Mouse (Mus musculus) MEL (cell line): Measurements from ENCODE around the gene Apol7e. TPM values are rescaled to one million over a fixed set of nuclear protein-coding genes. Genes with fewer than 3 reads are reported as not detected.

Experiments
- DNase-seq: peaks from one replicate; pipeline ENCODE4 v3.0.0; 2011; ENCODE audit warnings: low read depth, low spot score
- H3K27ac ChIP-seq: 2 replicates; pipeline ENCODE4 v1.5.1; 2012; ENCODE audit warnings: low read depth, mild to moderate bottlenecking, control low read depth, low read length, moderate library complexity; ENCODE audit not compliant: control insufficient read depth
- H3K27me3 ChIP-seq, 2 experiments: fragments of 150-350 bp in 1 of 2; sonication (generic) in 1 of 2; 2 replicates each; pipeline ENCODE4 v1.6.1; 2012; ENCODE audit warnings: low read length in 2 of 2, mild to moderate bottlenecking in 2 of 2, improper control_type of control experiment in 1 of 2, moderate library complexity in 1 of 2; ENCODE audit not compliant: insufficient read depth in 2 of 2, control insufficient read depth in 1 of 2
- H3K36me3 ChIP-seq, 2 experiments: 2 replicates each; pipeline ENCODE4 v1.6.1; 2012 to 2014; ENCODE audit warnings: low read length in 2 of 2, improper control_type of control experiment in 1 of 2, inconsistent platforms in 1 of 2, mild to moderate bottlenecking in 1 of 2; ENCODE audit not compliant: insufficient read depth in 2 of 2, control insufficient read depth in 1 of 2
- H3K4me1 ChIP-seq, 2 experiments: fragments of 150-350 bp in 1 of 2; sonication (generic) in 1 of 2; 2 replicates each; pipeline ENCODE4 v1.6.1; 2012; ENCODE audit warnings: low read length in 2 of 2, improper control_type of control experiment in 1 of 2, mild to moderate bottlenecking in 1 of 2; ENCODE audit not compliant: insufficient read depth in 2 of 2, control insufficient read depth in 1 of 2
- H3K4me3 ChIP-seq, 2 experiments: fragments of 150-350 bp in 1 of 2; sonication (generic) in 1 of 2; 2 replicates each; pipeline ENCODE4 v1.5.1; 2012; ENCODE audit warnings: low read depth in 2 of 2, low read length in 2 of 2, mild to moderate bottlenecking in 2 of 2, moderate library complexity in 2 of 2, control low read depth in 1 of 2, improper control_type of control experiment in 1 of 2; ENCODE audit not compliant: control insufficient read depth in 1 of 2, insufficient read depth in 1 of 2
- H3K79me2 ChIP-seq: 2 replicates; pipeline ENCODE4 v1.6.1; 2012; ENCODE audit warnings: mild to moderate bottlenecking, low read length, moderate library complexity; ENCODE audit not compliant: control insufficient read depth, poor library complexity, insufficient read depth
- H3K9ac ChIP-seq: 2 replicates; pipeline ENCODE4 v1.6.1; 2012; ENCODE audit warnings: low read depth, mild to moderate bottlenecking, control low read depth, low read length, moderate library complexity; ENCODE audit not compliant: control insufficient read depth, poor library complexity, severe bottlenecking
- H3K9me3 ChIP-seq: fragments of 150-350 bp; sonication (generic); replicated peaks from 2 replicates; pipeline ENCODE4 v1.6.1; 2012; ENCODE audit warnings: mild to moderate bottlenecking, low read length, improper control_type of control experiment, moderate library complexity; ENCODE audit not compliant: insufficient read depth
- BHLHE40 ChIP-seq: IDR thresholded peaks from 2 replicates; pipeline ENCODE4 v1.6.1; 2012; ENCODE audit warnings: low read depth, mild to moderate bottlenecking, inconsistent platforms, low read length, improper control_type of control experiment, borderline replicate concordance
- CHD1 ChIP-seq: IDR thresholded peaks from 2 replicates; pipeline ENCODE4 v1.6.1; 2012; ENCODE audit warnings: low read depth, mild to moderate bottlenecking, inconsistent platforms, low read length, improper control_type of control experiment
- CTCF ChIP-seq, 3 experiments: IDR thresholded peaks in 2 of 3; conservative IDR thresholded peaks in 1 of 3; 2 replicates each; pipeline ENCODE4 v1.5.1; 2011 to 2012; ENCODE audit warnings: low read length in 3 of 3, low read depth in 2 of 3, mild to moderate bottlenecking in 2 of 3, improper control_type of control experiment in 1 of 3, inconsistent platforms in 1 of 3, mixed read lengths in 1 of 3, moderate library complexity in 1 of 3; ENCODE audit not compliant: control insufficient read depth in 1 of 3, insufficient read depth in 1 of 3, poor library complexity in 1 of 3, severe bottlenecking in 1 of 3
- EP300 ChIP-seq, 2 experiments: IDR thresholded peaks; 2 replicates each; pipeline ENCODE4 v1.6.1; 2011; ENCODE audit warnings: improper control_type of control experiment in 2 of 2, low read length in 2 of 2, low read depth in 1 of 2, mild to moderate bottlenecking in 1 of 2
- GABPA ChIP-seq: IDR thresholded peaks from 2 replicates; pipeline ENCODE4 v1.6.1; 2012; ENCODE audit warnings: low read depth, mild to moderate bottlenecking, inconsistent platforms, low read length, improper control_type of control experiment, moderate library complexity
- JUND ChIP-seq: IDR thresholded peaks from 2 replicates; pipeline ENCODE4 v1.6.1; 2011; ENCODE audit warnings: low read depth, mild to moderate bottlenecking, improper control_type of control experiment, low read length
- MAFK ChIP-seq: IDR thresholded peaks from 2 replicates; pipeline ENCODE4 v1.6.1; 2011; ENCODE audit warnings: low read depth, mild to moderate bottlenecking, low read length, improper control_type of control experiment, borderline replicate concordance
- MAZ ChIP-seq: IDR thresholded peaks from 2 replicates; pipeline ENCODE4 v1.6.1; 2012; ENCODE audit warnings: low read depth, mild to moderate bottlenecking, inconsistent platforms, low read length, improper control_type of control experiment
- MXI1 ChIP-seq: IDR thresholded peaks from 2 replicates; pipeline ENCODE4 v1.6.1; 2011; ENCODE audit warnings: mild to moderate bottlenecking, low read depth, low read length, improper control_type of control experiment
- MYC ChIP-seq: IDR thresholded peaks from 2 replicates; pipeline ENCODE4 v1.6.1; 2011; ENCODE audit warnings: low read depth, mild to moderate bottlenecking, low read length, improper control_type of control experiment, moderate library complexity
- NELFE ChIP-seq: IDR thresholded peaks from 2 replicates; pipeline ENCODE4 v1.6.1; 2011; ENCODE audit warnings: low read depth, low read length, improper control_type of control experiment
- NRF1 ChIP-seq: IDR thresholded peaks from 2 replicates; pipeline ENCODE4 v1.6.1; 2014; ENCODE audit warnings: low read depth, mild to moderate bottlenecking, inconsistent platforms, low read length, improper control_type of control experiment, moderate library complexity; ENCODE audit not compliant: poor library complexity, insufficient read depth, severe bottlenecking
- POLR2A ChIP-seq, 2 experiments: IDR thresholded peaks; 2 replicates each; pipeline ENCODE4 v1.6.1; 2011 to 2012; ENCODE audit warnings: low read length in 2 of 2, mild to moderate bottlenecking in 2 of 2, control low read depth in 1 of 2, improper control_type of control experiment in 1 of 2, low read depth in 1 of 2, moderate library complexity in 1 of 2; ENCODE audit not compliant: control insufficient read depth in 1 of 2, insufficient read depth in 1 of 2, poor library complexity in 1 of 2
- POLR2AphosphoS2 ChIP-seq: IDR thresholded peaks from 2 replicates; pipeline ENCODE4 v1.6.1; 2011; ENCODE audit warnings: low read length, improper control_type of control experiment
- POLR2AphosphoS5 ChIP-seq: IDR thresholded peaks from 2 replicates; pipeline ENCODE4 v1.6.1; 2012; ENCODE audit warnings: low read depth, borderline replicate concordance, mild to moderate bottlenecking, inconsistent platforms, low read length, moderate library complexity, mixed read lengths
- SMC3 ChIP-seq: IDR thresholded peaks from 2 replicates; pipeline ENCODE4 v1.6.1; 2011; ENCODE audit warnings: low read depth, low read length, improper control_type of control experiment
- TBP ChIP-seq: IDR thresholded peaks from 2 replicates; pipeline ENCODE4 v1.8.0; 2011; ENCODE audit warnings: low read depth, low read length, improper control_type of control experiment
- TCF12 ChIP-seq: IDR thresholded peaks from 2 replicates; pipeline ENCODE4 v1.6.1; 2014; ENCODE audit warnings: low read depth, mild to moderate bottlenecking, inconsistent platforms, low read length, improper control_type of control experiment, moderate library complexity
- UBTF ChIP-seq: IDR thresholded peaks from 2 replicates; pipeline ENCODE4 v1.6.1; 2012; ENCODE audit warnings: low read depth, mild to moderate bottlenecking, inconsistent platforms, low read length, improper control_type of control experiment, moderate library complexity, borderline replicate concordance; ENCODE audit not compliant: insufficient read depth
- USF1 ChIP-seq: IDR thresholded peaks from 2 replicates; pipeline ENCODE4 v1.6.1; 2014; ENCODE audit warnings: low read depth, mild to moderate bottlenecking, inconsistent platforms, low read length, improper control_type of control experiment, moderate library complexity
- USF2 ChIP-seq, 2 experiments: IDR thresholded peaks; 2 replicates each; pipeline ENCODE4 v1.6.1; 2011 to 2012; ENCODE audit warnings: improper control_type of control experiment in 2 of 2, low read length in 2 of 2, borderline replicate concordance in 1 of 2, inconsistent platforms in 1 of 2, low read depth in 1 of 2, mild to moderate bottlenecking in 1 of 2; ENCODE audit not compliant: insufficient read depth in 1 of 2
- ZC3H11A ChIP-seq: IDR thresholded peaks from 2 replicates; pipeline ENCODE4 v1.6.1; 2012; ENCODE audit warnings: low read depth, mild to moderate bottlenecking, inconsistent platforms, low read length, improper control_type of control experiment
- ZKSCAN1 ChIP-seq: IDR thresholded peaks from 2 replicates; pipeline ENCODE4 v1.6.1; 2012; ENCODE audit warnings: low read depth, mild to moderate bottlenecking, inconsistent platforms, low read length, improper control_type of control experiment, moderate library complexity
- ZMIZ1 ChIP-seq: IDR thresholded peaks from 2 replicates; pipeline ENCODE4 v1.6.1; 2012; ENCODE audit warnings: low read depth, mild to moderate bottlenecking, inconsistent platforms, low read length, improper control_type of control experiment, moderate library complexity
- ZNF384 ChIP-seq: IDR thresholded peaks from 2 replicates; pipeline ENCODE4 v1.6.1; 2012; ENCODE audit warnings: low read depth, mild to moderate bottlenecking, inconsistent platforms, low read length, improper control_type of control experiment
- polyA plus RNA-seq, 2 experiments: library from polyadenylated mRNA; stranded (reverse) in 1 of 2; unstranded in 1 of 2; fragments of >175 nt in 1 of 2; fragments of >200 nt in 1 of 2; gene quantifications; 2 replicates each; pipeline versions ENCODE4 v1.2.1 to v1.2.4; 2012; ENCODE audit warnings: low replicate concordance in 2 of 2, low read depth in 1 of 2; ENCODE audit not compliant: insufficient read length in 2 of 2, insufficient read depth in 1 of 2, missing spikeins in 1 of 2
- total RNA-seq: library from RNA; depleted of rRNA; stranded (reverse); fragments of 300-350 nt; gene quantifications from 2 replicates; pipeline ENCODE4 v1.2.3, GENCODE M21; 2012

Apol7e gene
- total and polyA plus RNA-seq, 3 experiments = not detected

GRCm38 (mm10) chr15:77748414-77748813 is 49.8 kb downstream of the Apol7e start:
- Histone ChIP-seq H3K36me3 (peaks cover 0 to under 1% of the 10 kb centered on the region in 2 experiments; a peak in 1 of 4 replicates), H3K9ac (no peak overlapping the region), H3K4me1 (peaks cover 0 to 2% of the 10 kb centered on the region in 2 experiments; a peak in 1 of 4 replicates), H3K27me3 (no peaks in the 10 kb centered on the region), H3K79me2 (no peaks in the 10 kb centered on the region), H3K4me3 (no peak overlapping the region), H3K27ac (no peak overlapping the region), H3K9me3 (no peaks in the 10 kb centered on the region)
- DNase-seq = no peak
- TF ChIP-seq POLR2AphosphoS5 = no peak
- TF ChIP-seq ZMIZ1 = no peak
- TF ChIP-seq NELFE = no peak
- TF ChIP-seq MAZ = no peak
- TF ChIP-seq CTCF (IDR thresholded peaks at IDR 0.05 in 2 of 3, conservative IDR thresholded peaks at IDR 0.05 in 1 of 3; ENCODE audit: control insufficient read depth in 1 of 3, insufficient read depth in 1 of 3, low read depth in 2 of 3, low read length in 3 of 3, poor library complexity in 1 of 3, severe bottlenecking in 1 of 3) = no peak
- TF ChIP-seq ZC3H11A = no peak
- TF ChIP-seq EP300 (IDR thresholded peaks at IDR 0.05; ENCODE audit: low read depth in 1 of 2, low read length in 2 of 2) = no peak
- no peak for TF ChIP-seq JUND
- no peak for TF ChIP-seq BHLHE40
- no peak for TF ChIP-seq MAFK
- no peak for TF ChIP-seq USF1
- no peak for TF ChIP-seq POLR2AphosphoS2
- TF ChIP-seq ZNF384 = no peak
- TF ChIP-seq USF2 (IDR thresholded peaks at IDR 0.05; ENCODE audit: borderline replicate concordance in 1 of 2, insufficient read depth in 1 of 2, low read depth in 1 of 2, low read length in 2 of 2) = no peak
- no peak for TF ChIP-seq UBTF
- TF ChIP-seq SMC3 = no peak
- TF ChIP-seq NRF1 = no peak
- no peak for TF ChIP-seq TCF12

- no peak for DNase-seq
- Histone ChIP-seq H3K36me3 (no peaks in the 10 kb centered on the region), H3K27ac (no peak overlapping the region), H3K4me3 (no peak overlapping the region), H3K9ac (no peak overlapping the region), H3K79me2 (no peaks in the 10 kb centered on the region)
- TF ChIP-seq ZC3H11A = no peak
- no peak for TF ChIP-seq GABPA
- no peak for TF ChIP-seq MXI1
- TF ChIP-seq MAFK = no peak
- no peak for TF ChIP-seq POLR2AphosphoS2
- no peak for TF ChIP-seq MYC
- no peak for TF ChIP-seq ZKSCAN1
- no peak for TF ChIP-seq BHLHE40
- no peak for TF ChIP-seq POLR2A (IDR thresholded peaks at IDR 0.05; ENCODE audit: control insufficient read depth in 1 of 2, insufficient read depth in 1 of 2, low read depth in 1 of 2, low read length in 2 of 2, poor library complexity in 1 of 2)
- TF ChIP-seq TBP = no peak
- TF ChIP-seq CHD1 = no peak
- TF ChIP-seq SMC3 = no peak
- no peak for TF ChIP-seq POLR2AphosphoS5
- TF ChIP-seq, all 39 proteins: peak for 0
- no peaks in the 10 kb centered on the region for H3K27me3 ChIP-seq
- 0 out of 4 replicates have a peak, but pooled peaks cover 0 to 2% of the 10 kb centered on the region in 2 experiments for H3K4me1 ChIP-seq
- H3K9me3 ChIP-seq = no peaks in the 10 kb centered on the region
These were observed 51.1 kb downstream of the Apol7e start for GRCm38 (mm10) chr15:77749717-77750116.
